Comparison of ENCODE assay signal across 8 mouse cellular contexts in the genomic region with DNA sequence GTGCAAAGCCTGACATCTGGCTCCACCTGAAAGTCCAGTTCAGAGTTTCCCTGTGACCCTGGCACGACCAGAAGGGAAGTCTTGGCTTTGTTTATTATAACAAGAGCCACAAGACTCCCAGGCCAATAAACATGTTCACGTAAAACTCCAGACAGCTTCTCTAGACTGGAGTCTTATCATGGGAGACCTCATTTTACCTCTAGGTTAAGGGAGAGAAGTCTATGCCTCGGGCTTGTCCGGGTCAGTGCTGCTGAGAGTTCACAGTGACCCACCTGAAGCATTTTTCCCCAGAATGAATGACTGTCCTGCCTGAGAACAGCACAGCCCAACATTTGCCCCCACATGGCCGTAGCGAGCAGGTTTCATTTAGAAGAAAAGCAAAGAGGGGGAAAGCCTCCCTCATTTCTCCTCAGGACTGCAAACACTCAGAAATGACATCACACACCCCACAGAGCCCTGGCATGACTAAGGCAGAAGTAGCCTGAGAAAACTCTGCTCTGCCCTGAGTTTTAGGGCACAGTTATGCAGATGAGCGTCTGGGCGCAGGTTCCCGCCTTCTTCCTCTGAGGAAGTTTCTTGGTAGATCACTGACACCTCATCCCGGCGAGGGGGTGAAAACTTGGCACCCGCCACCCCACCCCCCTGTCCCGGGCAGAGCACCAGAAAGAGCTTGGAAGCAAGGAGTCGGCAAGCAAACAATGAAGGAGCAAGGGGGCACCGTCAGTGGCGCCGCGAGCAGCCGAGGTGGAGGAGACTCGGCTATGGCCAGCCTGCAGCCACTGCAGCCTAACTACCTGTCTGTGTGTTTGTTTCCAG.
A peak's percentile ranks its signal among the peaks of the same experiment; 100 is the strongest.
DNase-seq lines count a peak whose midpoint lies in the region; ATAC-seq lines count a peak whose summit lies in the region.

No protein-coding gene starts in this region.

- H3K4me1 ChIP-seq in embryonic facial prominence, embryonic 15.5 days: peaks cover 40% of the 10 kb centered on the region
- peaks cover 28 to 48% of the 10 kb centered on the region in 2 experiments for H3K4me1 ChIP-seq in heart, embryonic 14.5 days (ENCODE audit: control insufficient read depth in 2 of 2, insufficient read depth in 2 of 2, low read length in 2 of 2)
- H3K4me1 ChIP-seq in kidney, embryonic 16.5 days (ENCODE audit: insufficient read depth, low read length): peaks cover 41% of the 10 kb centered on the region

- H3K36me3 ChIP-seq in embryonic facial prominence, embryonic 15.5 days: no peaks in the 10 kb centered on the region
- no peaks in the 10 kb centered on the region for H3K36me3 ChIP-seq in heart, embryonic 14.5 days (ENCODE audit: control insufficient read depth, insufficient read depth, low read length)
- H3K36me3 ChIP-seq in kidney, embryonic 16.5 days (ENCODE audit: insufficient read depth, low read length): no peaks in the 10 kb centered on the region

- H3K27me3 ChIP-seq in embryonic facial prominence, embryonic 15.5 days: no peaks in the 10 kb centered on the region
- H3K27me3 ChIP-seq in heart, embryonic 14.5 days (ENCODE audit: control insufficient read depth, insufficient read depth, low read length): no peaks in the 10 kb centered on the region
- H3K27me3 ChIP-seq in kidney, embryonic 16.5 days (ENCODE audit: insufficient read depth, low read length): peaks cover 4% of the 10 kb centered on the region; the same call in 1 of the 2 replicates

- no peaks in the 10 kb centered on the region for H3K9me3 ChIP-seq in embryonic facial prominence, embryonic 15.5 days (replicated peaks)
- H3K9me3 ChIP-seq in heart, embryonic 14.5 days (ENCODE audit: control insufficient read depth, low read length): no peaks in the 10 kb centered on the region
- no peaks in the 10 kb centered on the region for H3K9me3 ChIP-seq in kidney, embryonic 16.5 days (ENCODE audit: low read length)

- ATAC-seq in CD4-positive, CD25-positive, alpha-beta regulatory T cell, adult 4 months: peak; percentile 46
- peak; percentile 78 for ATAC-seq in embryonic facial prominence, embryonic 15.5 days (ENCODE audit: insufficient number of reproducible peaks, low FRiP score, low TSS enrichment, low read depth)
- ATAC-seq in heart, embryonic 14.5 days (ENCODE audit: insufficient number of reproducible peaks, insufficient read depth, low FRiP score, low read depth): peak; percentile 63
- ATAC-seq in kidney, embryonic 16.5 days (ENCODE audit: low FRiP score, low TSS enrichment): peak; percentile 81

- WGBS in embryonic facial prominence, embryonic 15.5 days: under 1% methylated on average over 20 of the region's 20 CpGs
- under 1% methylated on average over 20 of the region's 20 CpGs for WGBS in heart, embryonic 14.5 days
- under 1% methylated on average over 20 of the region's 20 CpGs for WGBS in kidney, embryonic 16.5 days

- H3K27ac ChIP-seq in embryonic facial prominence, embryonic 15.5 days (replicated peaks): peak overlapping the region; percentile 88
- peak overlapping the region; percentile 85 to 88 for H3K27ac ChIP-seq in heart, embryonic 14.5 days (replicated peaks in 1 of 2; ENCODE audit: control insufficient read depth in 1 of 2, insufficient read depth in 1 of 2, low read depth in 2 of 2, low read length in 2 of 2)
- H3K27ac ChIP-seq in kidney, embryonic 16.5 days (ENCODE audit: low read length): peak overlapping the region; percentile 93

- peak overlapping the region; percentile 42 for H3K9ac ChIP-seq in embryonic facial prominence, embryonic 15.5 days
- H3K9ac ChIP-seq in heart, embryonic 14.5 days (ENCODE audit: low read length): peak overlapping the region; percentile 81
- H3K9ac ChIP-seq in kidney, embryonic 16.5 days (replicated peaks; ENCODE audit: low read length): peak overlapping the region; percentile 84

- peak overlapping the region; percentile 87 for H3K4me2 ChIP-seq in embryonic facial prominence, embryonic 15.5 days (replicated peaks)
- H3K4me2 ChIP-seq in heart, embryonic 14.5 days (ENCODE audit: low read length): peak overlapping the region; percentile 82
- peak overlapping the region; percentile 87 for H3K4me2 ChIP-seq in kidney, embryonic 16.5 days (replicated peaks; ENCODE audit: low read depth, low read length)

- peak; percentile 68 for DNase-seq in adrenal gland, postnatal 14 days
- DNase-seq in lung, postnatal 36 days: peak; percentile 87
- peak; percentile 41 for DNase-seq in ovary, postnatal 36 days (ENCODE audit: low spot score)
- DNase-seq in frontal cortex, postnatal 25 days (ENCODE audit: low spot score in 2 of 2): no peak

- H3K4me3 ChIP-seq in embryonic facial prominence, embryonic 15.5 days (replicated peaks): peak overlapping the region; percentile 50
- peak overlapping the region; percentile 53 to 55 for H3K4me3 ChIP-seq in heart, embryonic 14.5 days (ENCODE audit: control insufficient read depth in 1 of 2, insufficient read depth in 1 of 2, low read depth in 1 of 2, low read length in 2 of 2)
- H3K4me3 ChIP-seq in kidney, embryonic 16.5 days (ENCODE audit: low read length): peak overlapping the region; percentile 67

Comparison
In these comparisons a context has a peak if more than half of its experiments do, and no peak if none do; other contexts are left out.
1. DNase-seq: peak in adrenal gland, postnatal 14 days (single experiment), lung, postnatal 36 days (single experiment) and ovary, postnatal 36 days (single experiment); none in frontal cortex, postnatal 25 days (0 of 2).
2. Peak in every context shown above with its lines, with median percentiles within 50 percentile points of each other: ATAC-seq, H3K27ac ChIP-seq, H3K4me2 ChIP-seq, H3K4me3 ChIP-seq and H3K9ac ChIP-seq.